Mouse (Mus musculus) brain, embryonic 14.5 days (tissue): ENCODE measurements at regions not wholly inside any gene's neighbourhood (a gene's known extent, or its start where the extent isn't known, plus 50 kb on each side); places are given as distances from the start of the nearest gene placed in this dataset.

Experiments used
- CTCF ChIP-seq: fragments of 200-500 bp; IDR thresholded peaks from 2 replicates; pipeline ENCODE4 v1.5.1; 2012; ENCODE audit warnings: inconsistent platforms, mild to moderate bottlenecking, moderate library complexity, borderline replicate concordance; ENCODE audit not compliant: insufficient read depth, insufficient read length; ENCODE audit errors: extremely low read depth
- POLR2A ChIP-seq: fragments of 200-500 bp; IDR thresholded peaks from 2 replicates; pipeline ENCODE4 v1.6.1; 2012; ENCODE audit warnings: mild to moderate bottlenecking, inconsistent platforms, borderline replicate concordance; ENCODE audit not compliant: poor library complexity, insufficient read depth, insufficient read length, severe bottlenecking; ENCODE audit errors: extremely low read depth

DNA sequence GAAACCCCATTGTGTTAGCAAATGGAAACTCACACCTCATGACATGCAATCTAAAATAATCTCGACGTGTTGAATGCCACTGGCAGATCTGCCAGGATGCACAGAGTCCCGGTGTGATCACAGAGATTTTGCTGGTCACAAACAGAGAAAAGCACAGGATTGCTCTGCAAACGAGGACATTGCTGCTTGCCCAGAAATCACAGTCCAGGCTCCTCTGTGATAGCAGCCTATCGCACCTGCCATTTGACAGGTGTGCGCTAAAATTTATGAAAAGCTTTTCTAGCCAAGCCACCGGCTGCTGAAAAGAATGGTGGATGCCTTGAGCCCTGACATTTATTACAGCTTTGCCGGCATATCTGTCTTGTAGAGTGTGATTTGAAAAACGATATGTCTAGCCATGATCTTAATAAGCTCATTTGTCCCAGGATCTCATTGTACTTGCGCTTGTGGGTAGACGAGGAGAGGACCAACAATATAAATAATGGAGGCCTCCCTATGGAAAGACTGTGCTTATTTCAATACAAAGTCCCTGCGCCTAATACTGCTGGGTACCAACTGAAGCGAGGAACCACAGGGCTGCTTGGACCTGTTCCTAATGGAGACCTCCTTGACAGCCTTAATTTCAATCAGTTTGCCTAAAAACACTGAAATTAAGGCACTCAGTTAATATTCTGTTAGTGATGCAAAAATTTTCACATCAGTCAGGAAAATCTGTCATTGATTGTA is 365.8 kb upstream of the Cwc22 start:
- no peak for TF ChIP-seq CTCF
- TF ChIP-seq POLR2A = no peak
